Comparison of ENCODE assay signal across 12 mouse cellular contexts in the genomic region with DNA sequence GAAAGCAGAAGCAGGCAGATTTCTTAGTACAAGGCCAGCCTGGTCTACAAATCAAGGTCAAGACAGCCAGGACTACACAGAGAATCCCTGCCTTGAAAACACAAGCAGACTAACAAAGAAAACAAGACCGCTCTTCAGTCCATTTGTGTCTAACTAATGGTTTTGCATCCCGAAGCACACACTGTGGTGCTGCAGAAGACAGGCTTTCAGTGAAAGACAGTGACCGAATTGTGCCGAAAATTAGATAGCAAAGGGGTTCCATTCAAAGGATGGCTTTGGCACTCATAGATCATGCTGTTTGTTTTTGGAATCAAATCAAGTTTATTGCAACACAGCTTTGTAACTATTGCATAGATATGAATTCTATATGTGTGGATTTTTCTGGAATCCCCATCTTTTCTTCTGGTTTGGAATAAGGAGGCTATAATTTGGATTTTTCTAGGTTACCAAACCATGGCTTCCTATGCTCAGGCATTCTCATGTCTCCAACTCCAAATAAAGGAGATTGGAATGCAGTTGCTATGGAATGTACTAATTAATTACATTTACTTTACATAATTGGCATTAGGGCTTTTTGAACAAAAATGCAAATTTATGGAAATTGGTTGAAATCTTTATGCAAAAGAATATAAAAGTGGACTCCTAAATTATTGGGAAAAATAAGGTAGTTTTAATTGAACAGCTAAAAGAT.
"Had no signal": no experiment of that assay in that cellular context is flagged by ENCODE, and none has a peak within 500 bp of the region (broad histone marks: within the 10 kb centered on the region; RNA-seq: fewer than 3 reads in every experiment).

No protein-coding gene starts in this region.

- DNase-seq: kidney, postnatal 14 days; lung, adult 2 months; lung, postnatal 36 days; right cerebral cortex, postnatal 14 days; thymus, adult 2 months; thymus, postnatal 25 days had no signal

- H3K36me3 ChIP-seq: limb, embryonic 10.5 days; liver, embryonic 15.5 days; midbrain, embryonic 13.5 days had no signal

- H3K27ac ChIP-seq: left cerebral cortex, adult 2 months; limb, embryonic 10.5 days; liver, embryonic 15.5 days; midbrain, embryonic 13.5 days had no signal

- ATAC-seq: lung, postnatal 0 days; midbrain, embryonic 13.5 days had no signal

- H3K4me1 ChIP-seq: limb, embryonic 10.5 days; liver, embryonic 15.5 days; midbrain, embryonic 13.5 days had no signal

- H3K4me3 ChIP-seq: left cerebral cortex, adult 2 months; limb, embryonic 10.5 days; liver, embryonic 15.5 days; midbrain, embryonic 13.5 days had no signal

- H3K4me2 ChIP-seq: liver, embryonic 11.5 days; liver, embryonic 15.5 days; midbrain, embryonic 13.5 days had no signal

- H3K27me3 ChIP-seq: liver, embryonic 15.5 days; midbrain, embryonic 13.5 days had no signal

- H3K9me3 ChIP-seq: limb, embryonic 10.5 days; liver, embryonic 15.5 days; midbrain, embryonic 13.5 days had no signal

- H3K9ac ChIP-seq: liver, embryonic 15.5 days; midbrain, embryonic 13.5 days had no signal
